Mouse (Mus musculus) CH12.LX (cell line): ENCODE measurements at regions not wholly inside any gene's neighbourhood (a gene's known extent, or its start where the extent isn't known, plus 50 kb on each side); places are given as distances from the start of the nearest gene placed in this dataset.

Experiments used
- EP300 ChIP-seq: IDR thresholded peaks from 2 replicates; pipeline ENCODE4 v1.6.1; 2011; ENCODE audit warnings: low read length, improper control_type of control experiment
- HCFC1 ChIP-seq: IDR thresholded peaks from 2 replicates; pipeline ENCODE4 v1.6.1; 2012; ENCODE audit warnings: low read depth, mild to moderate bottlenecking, inconsistent platforms, low read length, improper control_type of control experiment
- JUN ChIP-seq: IDR thresholded peaks from 2 replicates; pipeline ENCODE4 v1.6.1; 2011; ENCODE audit warnings: low read depth, mild to moderate bottlenecking, low read length, improper control_type of control experiment, moderate library complexity; ENCODE audit not compliant: insufficient read depth
- ZC3H11A ChIP-seq: IDR thresholded peaks from 2 replicates; pipeline ENCODE4 v1.6.1; 2012; ENCODE audit warnings: low read depth, mild to moderate bottlenecking, inconsistent platforms, low read length, improper control_type of control experiment

- no peak for TF ChIP-seq ZC3H11A
- no peak for TF ChIP-seq EP300
- TF ChIP-seq JUN, result no peak
- TF ChIP-seq HCFC1, result no peak
Measured at GRCm38 (mm10) chr2:15144781-15145180, 89.9 kb upstream of the Nsun6 start.
